Mouse (Mus musculus): Measurements from ENCODE around the gene Immp1l. TPM values are rescaled to one million over a fixed set of nuclear protein-coding genes. Genes with fewer than 3 reads are reported as not detected.

Gene Immp1l
- polyA plus RNA-seq (2021), result 33.0 TPM

- ChIA-PET CTCF (no interaction called here), POLR2A (interaction anchor here (1.1 kb wide), 1 partner anchor 10 kb away, joined by 3 read pairs; no protein-coding TSS in a partner anchor)
- TF ChIP-seq CTCF (IDR thresholded peaks at IDR 0.05), result no peak
- in situ Hi-C loops (cut with MboI; ENCODE audit: low pct_unique_long_range_greater_than_20kb), result no loop called here
- DNase-seq (ENCODE audit: low read depth, low spot score), result peak; percentile 90
- no peaks in the 10 kb centered on the region for H3K27me3 ChIP-seq
- peak; percentile 100 for ATAC-seq
These were observed at the start of gene Immp1l, which contains the start of gene Elp4 for GRCm38 (mm10) chr2:105903896-105904756. Immp1l (plus strand) TSS chr2:105904638. Elp4 (minus strand) TSS chr2:105904564.

DNA sequence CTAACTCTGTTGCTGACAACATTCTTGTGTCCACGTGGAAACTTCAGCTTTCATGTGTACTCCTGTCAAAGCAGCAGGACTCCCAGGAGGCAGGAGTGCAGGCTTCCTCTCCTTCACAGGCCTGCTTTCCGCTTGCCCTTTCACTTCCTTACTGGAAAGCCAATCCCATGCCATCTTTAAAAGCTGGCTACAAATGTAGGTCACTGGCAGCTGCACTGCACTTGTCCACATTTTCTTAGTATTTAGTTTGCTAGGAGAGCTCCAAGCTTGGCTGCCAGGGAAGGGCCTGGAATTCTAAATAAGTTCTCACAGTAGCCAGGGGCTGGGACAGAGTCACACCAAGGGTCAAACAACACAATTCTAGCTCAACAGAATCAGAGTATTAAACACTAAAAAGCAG, 49.7 kb upstream of the Immp1l start:
- ChIA-PET CTCF (interaction anchor here (0.6 kb wide), 1 partner anchor 283 kb away, joined by 3 read pairs; no protein-coding TSS in a partner anchor), POLR2A (no interaction called here)
- no peaks in the 10 kb centered on the region for H3K27me3 ChIP-seq
- no peak for DNase-seq (ENCODE audit: low read depth, low spot score)
- no peak for TF ChIP-seq CTCF (IDR thresholded peaks at IDR 0.05)
- ATAC-seq, result no peak
- in situ Hi-C loops (cut with MboI; ENCODE audit: low pct_unique_long_range_greater_than_20kb), result no loop called here

DNA sequence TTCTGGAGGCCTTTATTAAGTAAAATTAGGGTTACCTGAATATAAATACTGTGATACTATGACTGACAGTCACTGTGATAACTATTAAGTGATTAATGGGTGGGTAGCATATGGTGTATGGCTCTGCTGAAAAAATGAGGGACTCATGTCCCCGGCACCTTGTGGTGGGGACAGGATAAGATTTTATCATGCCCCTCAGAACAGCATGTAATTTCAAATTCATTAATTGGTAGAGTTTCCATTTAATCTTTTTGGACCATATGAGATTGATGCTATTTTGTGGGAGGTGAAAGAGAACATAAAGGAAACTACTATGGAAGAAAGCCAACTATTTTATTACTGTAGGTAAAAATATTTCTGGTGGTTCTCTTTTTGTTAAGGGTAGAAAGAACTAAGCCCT, 31.0 kb upstream of the Immp1l start:
- no peaks in the 10 kb centered on the region for H3K27me3 ChIP-seq
- ATAC-seq (no peak), DNase-seq (ENCODE audit: low read depth, low spot score) (no peak)
- in situ Hi-C loops (cut with MboI; ENCODE audit: low pct_unique_long_range_greater_than_20kb), result no loop called here
- ChIA-PET POLR2A (no interaction called here), CTCF (no interaction called here)
- TF ChIP-seq CTCF (IDR thresholded peaks at IDR 0.05), result no peak

- TF ChIP-seq CTCF (IDR thresholded peaks at IDR 0.05), result no peak
- no peaks in the 10 kb centered on the region for H3K27me3 ChIP-seq
- in situ Hi-C loops (cut with MboI; ENCODE audit: low pct_unique_long_range_greater_than_20kb), result no loop called here
- ChIA-PET CTCF (interaction anchor here (1.5 to 1.7 kb wide), 2 partner anchors 11 to 12 kb away, joined by 3 to 5 read pairs; no protein-coding TSS in a partner anchor), POLR2A (no interaction called here)
- ATAC-seq (no peak), DNase-seq (ENCODE audit: low read depth, low spot score) (no peak)
These were observed 13.6 kb upstream of the Immp1l start for GRCm38 (mm10) chr2:105890816-105891215.

DNA sequence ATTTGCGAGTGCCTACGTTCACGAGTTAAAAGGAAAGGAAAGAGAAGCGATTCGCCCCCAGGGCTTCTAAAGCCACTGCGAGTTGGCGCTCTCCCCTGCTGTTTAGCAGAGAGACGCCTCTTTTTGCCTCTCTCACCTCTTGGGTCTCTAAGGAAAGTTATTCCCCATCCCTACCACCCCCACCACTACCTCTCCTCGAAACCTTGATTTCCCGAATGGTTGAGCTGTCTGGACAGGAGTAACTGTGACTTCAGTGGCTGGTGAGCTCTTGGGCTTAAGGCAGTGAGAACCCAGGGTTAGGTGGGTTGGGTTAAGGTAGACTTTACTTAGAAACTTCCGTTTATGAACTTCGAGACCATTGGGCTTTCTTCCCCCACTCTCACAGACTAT, 314 bp downstream of the Immp1l start:
- H3K27me3 ChIP-seq, result no peaks in the 10 kb centered on the region
- CTCF ChIA-PET, result no interaction called here
- ATAC-seq (peak; percentile 22), DNase-seq (ENCODE audit: low read depth, low spot score) (no peak)
- TF ChIP-seq CTCF (IDR thresholded peaks at IDR 0.05), result no peak
- POLR2A ChIA-PET, result interaction anchor here (1.1 kb wide), 1 partner anchor 9 kb away, joined by 3 read pairs; no protein-coding TSS in a partner anchor
- in situ Hi-C loops (cut with MboI; ENCODE audit: low pct_unique_long_range_greater_than_20kb), result no loop called here

GRCm38 (mm10) chr2:105908351-105908750, 3.9 kb downstream of the Immp1l start:
- in situ Hi-C loops (cut with MboI; ENCODE audit: low pct_unique_long_range_greater_than_20kb), result no loop called here
- ATAC-seq (no peak), DNase-seq (ENCODE audit: low read depth, low spot score) (peak; percentile 2)
- POLR2A ChIA-PET, result no interaction called here
- CTCF ChIA-PET, result no interaction called here
- TF ChIP-seq CTCF (IDR thresholded peaks at IDR 0.05), result peak; percentile 50
- H3K27me3 ChIP-seq, result no peaks in the 10 kb centered on the region

DNA sequence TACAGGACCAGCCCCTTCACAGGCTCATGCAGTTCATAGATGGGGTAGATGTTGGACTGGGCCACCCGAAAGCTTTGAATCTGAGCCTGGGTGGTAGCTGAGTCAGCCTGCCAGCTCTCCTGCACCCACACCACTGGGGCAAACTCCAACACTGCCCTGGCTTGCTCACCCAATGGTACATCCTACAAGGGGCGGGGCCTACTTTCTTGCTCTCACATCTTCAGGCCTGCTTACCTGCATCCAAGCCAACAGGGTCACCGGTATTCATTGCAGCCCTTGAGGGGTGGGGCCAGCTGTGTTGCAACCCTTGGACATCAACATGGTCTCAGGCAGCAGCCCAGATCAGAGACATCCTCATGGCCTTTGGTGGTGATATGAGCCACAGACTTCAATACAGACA, 6.2 kb downstream of the Immp1l start:
- POLR2A ChIA-PET, result no interaction called here
- no peak for TF ChIP-seq CTCF (IDR thresholded peaks at IDR 0.05)
- DNase-seq (ENCODE audit: low read depth, low spot score) (no peak), ATAC-seq (no peak)
- H3K27me3 ChIP-seq, result no peaks in the 10 kb centered on the region
- CTCF ChIA-PET, result no interaction called here
- in situ Hi-C loops (cut with MboI; ENCODE audit: low pct_unique_long_range_greater_than_20kb), result no loop called here

DNA sequence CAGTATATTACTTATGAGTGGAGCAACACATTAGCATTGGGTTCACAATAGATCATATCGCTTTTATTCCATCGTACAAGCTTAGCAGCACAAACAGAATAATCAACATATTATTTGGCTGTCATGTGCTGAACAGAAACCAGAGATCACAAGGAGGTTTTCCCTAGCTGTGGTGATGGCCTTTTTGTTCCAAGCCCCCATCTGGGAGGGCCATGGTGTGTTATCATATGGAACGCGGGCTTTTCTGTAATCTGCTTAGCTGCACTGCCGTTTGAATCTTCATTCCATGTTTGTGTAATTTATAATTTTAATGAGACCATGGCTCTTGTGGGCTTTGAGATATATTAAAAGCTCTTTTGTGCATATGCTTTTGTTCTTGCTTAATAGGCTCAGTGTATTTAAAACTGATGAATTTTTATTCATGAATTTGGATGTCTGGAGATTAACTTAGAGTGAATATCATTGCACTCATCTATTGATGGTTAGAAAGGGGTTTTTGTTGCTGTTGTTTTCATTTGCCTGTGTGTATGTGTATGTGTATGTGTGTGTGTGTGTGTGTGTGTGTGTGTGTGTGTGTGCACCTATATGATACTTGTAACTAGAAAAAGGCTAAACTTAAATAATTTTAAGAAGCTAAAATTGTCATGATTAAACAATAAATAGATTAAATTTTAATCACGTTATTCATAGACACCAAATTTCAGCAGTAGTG, 9.4 kb downstream of the Immp1l start:
- no peak for ATAC-seq
- POLR2A ChIA-PET, result interaction anchor here (0.6 to 0.9 kb wide), 2 partner anchors 9 to 21 kb away, joined by 3 read pairs; no protein-coding TSS in a partner anchor

DNA sequence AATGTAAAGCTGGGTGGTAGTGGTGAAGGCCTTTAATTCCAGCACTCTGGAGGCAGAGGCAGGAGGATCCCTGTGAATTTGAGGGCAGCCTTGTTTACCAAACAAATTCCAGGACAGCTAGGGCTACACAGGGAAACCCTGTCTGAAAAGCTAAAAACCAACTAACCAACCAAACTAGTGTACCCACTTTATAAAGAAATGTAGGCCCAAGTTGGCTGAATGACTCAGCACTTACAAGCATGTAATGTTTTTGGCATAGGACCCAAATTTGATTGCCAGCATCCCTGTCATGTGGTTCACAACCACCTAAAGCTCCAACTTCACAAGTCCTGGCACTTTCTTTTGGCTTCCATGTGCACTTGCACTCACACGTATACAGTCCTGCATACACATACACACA, 12.2 kb downstream of the Immp1l start:
- DNase-seq (ENCODE audit: low read depth, low spot score), result no peak
- ATAC-seq, result no peak
- in situ Hi-C loops (cut with MboI; ENCODE audit: low pct_unique_long_range_greater_than_20kb), result no loop called here
- no peak for TF ChIP-seq CTCF (IDR thresholded peaks at IDR 0.05)
- no peaks in the 10 kb centered on the region for H3K27me3 ChIP-seq
- ChIA-PET CTCF (no interaction called here), POLR2A (interaction anchor here (0.7 kb wide), 1 partner anchor 552 kb away, joined by 3 read pairs; no protein-coding TSS in a partner anchor)

More for the DNA sequence above, 9.4 kb downstream of the Immp1l start:
- in situ Hi-C loops (cut with MboI; ENCODE audit: low pct_unique_long_range_greater_than_20kb), result no loop called here
- H3K27me3 ChIP-seq, result no peaks in the 10 kb centered on the region
- CTCF ChIA-PET, result interaction anchor here (2.1 kb wide), 1 partner anchor 20 kb away, joined by 5 read pairs; no protein-coding TSS in a partner anchor
- no peak for TF ChIP-seq CTCF (IDR thresholded peaks at IDR 0.05)
- DNase-seq (ENCODE audit: low read depth, low spot score), result no peak

DNA sequence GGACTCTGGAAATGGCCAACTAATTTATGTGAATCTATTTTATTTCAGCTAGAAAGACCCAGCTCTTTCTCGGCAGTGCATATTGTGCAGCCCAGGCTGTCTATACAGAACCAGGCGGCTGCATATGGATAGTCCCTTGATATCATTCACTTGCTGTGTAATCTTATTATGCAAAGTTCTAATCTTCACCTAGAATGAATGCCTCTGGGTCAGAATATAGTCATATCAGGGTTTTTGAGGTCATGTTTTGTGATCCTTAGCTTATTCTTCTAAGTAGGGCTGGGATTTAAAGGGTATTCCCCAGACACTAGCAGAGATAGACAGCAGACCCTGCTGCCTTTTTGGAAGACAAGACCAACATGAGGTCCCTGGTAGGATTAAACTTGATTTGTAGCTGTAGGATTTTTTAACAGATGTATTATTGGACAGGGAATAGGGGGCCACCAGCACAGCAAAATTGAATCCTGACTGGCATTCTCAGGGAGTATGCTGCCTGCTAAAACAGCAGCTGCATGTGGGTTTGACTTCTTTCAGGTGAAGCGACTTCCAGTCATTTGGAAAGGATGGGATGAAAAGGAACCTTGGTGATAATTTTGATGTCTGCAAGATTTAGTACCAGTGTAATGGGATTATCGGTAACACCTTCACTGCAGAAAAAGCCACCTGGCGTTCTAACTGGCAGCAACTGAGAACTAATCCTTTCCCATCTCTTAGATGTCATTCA, 13.3 kb downstream of the Immp1l start:
- CTCF ChIA-PET, result no interaction called here

More for the DNA sequence above, 13.3 kb downstream of the Immp1l start:
- POLR2A ChIA-PET, result no interaction called here
- DNase-seq (ENCODE audit: low read depth, low spot score), result no peak
- no peak for ATAC-seq
- TF ChIP-seq CTCF (IDR thresholded peaks at IDR 0.05), result no peak
- H3K27me3 ChIP-seq, result no peaks in the 10 kb centered on the region
- in situ Hi-C loops (cut with MboI; ENCODE audit: low pct_unique_long_range_greater_than_20kb), result no loop called here
